Comparison of ENCODE assay signal across 10 mouse cellular contexts in genomic region chr6:55676663-55677311, GRCm38 (mm10). TPM values are rescaled to one million over a fixed set of nuclear protein-coding genes. Genes with fewer than 3 reads are reported as not detected.
A peak's percentile ranks its signal among the peaks of the same experiment; 100 is the strongest.
DNase-seq lines count a peak whose midpoint lies in the region; ATAC-seq lines count a peak whose summit lies in the region.
"Had no signal": no experiment of that assay in that cellular context is flagged by ENCODE, and none has a peak within 500 bp of the region (broad histone marks: within the 10 kb centered on the region; RNA-seq: fewer than 3 reads in every experiment).

No protein-coding gene starts in this region.

- peak; percentile 46 to 55 for DNase-seq in left cerebral cortex, adult 18-20 months (ENCODE audit: low spot score in 2 of 2)
- no peak for DNase-seq in left cerebral cortex, adult 11 months (ENCODE audit: low spot score)
- DNase-seq in cerebellum, postnatal 25 days = peak; percentile 61 to 66
- DNase-seq in frontal cortex, postnatal 25 days (ENCODE audit: low spot score in 2 of 2) = peak; percentile 31 to 41
- DNase-seq in urinary bladder, postnatal 25 days (ENCODE audit: low spot score) = no peak

- H3K4me3 ChIP-seq in intestine, embryonic 15.5 days (replicated peaks) = no peak overlapping the region; the same call in 1 of the 2 replicates
- 0 out of 2 replicates have a peak overlapping the region, but pooled peaks have one; percentile 12 for H3K4me3 ChIP-seq in stomach, embryonic 15.5 days (replicated peaks)

- peaks cover 14% of the 10 kb centered on the region; the same call in 1 of the 2 replicates for H3K27me3 ChIP-seq in intestine, embryonic 15.5 days (replicated peaks)
- peaks cover 16% of the 10 kb centered on the region for H3K27me3 ChIP-seq in stomach, embryonic 15.5 days (replicated peaks)

- H3K9ac ChIP-seq in intestine, embryonic 15.5 days = no peak overlapping the region
- H3K9ac ChIP-seq in stomach, embryonic 15.5 days = no peak overlapping the region

- peak overlapping the region; percentile 59 for H3K4me2 ChIP-seq in intestine, embryonic 15.5 days (replicated peaks)
- H3K4me2 ChIP-seq in stomach, embryonic 15.5 days = peak overlapping the region; percentile 49

- H3K4me1 ChIP-seq in intestine, embryonic 15.5 days (replicated peaks) = peaks cover 6% of the 10 kb centered on the region; the same call in 1 of the 2 replicates
- peaks cover 5% of the 10 kb centered on the region; the same call in 1 of the 2 replicates for H3K4me1 ChIP-seq in stomach, embryonic 15.5 days

- 3% methylated on average over 27 of the region's 27 CpGs for WGBS in intestine, embryonic 15.5 days
- WGBS in stomach, embryonic 15.5 days = 4% methylated on average over 27 of the region's 27 CpGs

- H3K36me3 ChIP-seq in intestine, embryonic 15.5 days = no peaks in the 10 kb centered on the region
- no peaks in the 10 kb centered on the region for H3K36me3 ChIP-seq in stomach, embryonic 15.5 days

- H3K9me3 ChIP-seq in intestine, embryonic 15.5 days = no peaks in the 10 kb centered on the region
- H3K9me3 ChIP-seq in stomach, embryonic 15.5 days = no peaks in the 10 kb centered on the region

- peak; percentile 59 for ATAC-seq in intestine, embryonic 15.5 days
- peak; percentile 90 for ATAC-seq in megakaryocyte-erythroid progenitor cell, adult 5-6 weeks (replicated peaks; ENCODE audit: low FRiP score, low TSS enrichment, poor library complexity, severe bottlenecking)
- 0 out of 2 replicates have a peak, but pooled peaks have one; percentile 27 for ATAC-seq in stomach, embryonic 15.5 days (ENCODE audit: insufficient read depth, low FRiP score, low read depth)
- ATAC-seq: Patski had no signal

- no peak overlapping the region for H3K27ac ChIP-seq in intestine, embryonic 15.5 days
- H3K27ac ChIP-seq in stomach, embryonic 15.5 days = no peak overlapping the region
- H3K27ac ChIP-seq: macrophage had no signal

RNA-seq across cellular contexts. Expression of gene Neurod6, which starts 4.3 kb away (rescaled TPM):
- total RNA-seq in left cerebral cortex, adult 18-20 months (2021) = 10 to 100 TPM; 57.8 to 65.8 TPM
- 0.52 TPM in 1 of 2 replicates, not detected in the other for polyA plus RNA-seq in intestine, embryonic 15.5 days (2015; fragmentation: Nextera tagmentation; extraction: Ambion mirVana)
- not detected in 2 replicates for total RNA-seq in megakaryocyte-erythroid progenitor cell, adult 5-6 weeks (2014; fragmentation: Nextera tagmentation)
- not detected in 2 replicates for total RNA-seq in megakaryocyte-erythroid progenitor cell, adult 5-6 weeks (2017)
- polyA plus RNA-seq in stomach, embryonic 15.5 days (2015; fragmentation: Nextera tagmentation; extraction: Ambion mirVana) = 0.12 TPM in 1 of 2 replicates, not detected in the other
- polyA plus RNA-seq: macrophage, Patski had no signal

Comparison
In these comparisons a context has a peak if more than half of its experiments do, and no peak if none do; other contexts are left out.
1. DNase-seq: peak in left cerebral cortex, adult 18-20 months (2 of 2), cerebellum, postnatal 25 days (2 of 2) and frontal cortex, postnatal 25 days (2 of 2); none in left cerebral cortex, adult 11 months (single experiment) and urinary bladder, postnatal 25 days (single experiment).
2. ATAC-seq: peak in every context shown above with its lines; median percentile 90 in megakaryocyte-erythroid progenitor cell, adult 5-6 weeks; 59 in intestine, embryonic 15.5 days; 27 in stomach, embryonic 15.5 days.
3. RNA of gene Neurod6, which starts 4.3 kb away (total RNA-seq): 57.8 to 65.8 TPM in left cerebral cortex, adult 18-20 months; not detected in megakaryocyte-erythroid progenitor cell, adult 5-6 weeks; every median in the first group is over 10 times any median in the second.